Mouse (Mus musculus) layer of hippocampus, adult 9-10 months (tissue): ENCODE results near the gene Tmem185b.

Experiments
- DNase-seq: peaks from one replicate; pipeline ENCODE4 v3.0.0; 2022; ENCODE audit warnings: low spot score

Tmem185b gene

DNA sequence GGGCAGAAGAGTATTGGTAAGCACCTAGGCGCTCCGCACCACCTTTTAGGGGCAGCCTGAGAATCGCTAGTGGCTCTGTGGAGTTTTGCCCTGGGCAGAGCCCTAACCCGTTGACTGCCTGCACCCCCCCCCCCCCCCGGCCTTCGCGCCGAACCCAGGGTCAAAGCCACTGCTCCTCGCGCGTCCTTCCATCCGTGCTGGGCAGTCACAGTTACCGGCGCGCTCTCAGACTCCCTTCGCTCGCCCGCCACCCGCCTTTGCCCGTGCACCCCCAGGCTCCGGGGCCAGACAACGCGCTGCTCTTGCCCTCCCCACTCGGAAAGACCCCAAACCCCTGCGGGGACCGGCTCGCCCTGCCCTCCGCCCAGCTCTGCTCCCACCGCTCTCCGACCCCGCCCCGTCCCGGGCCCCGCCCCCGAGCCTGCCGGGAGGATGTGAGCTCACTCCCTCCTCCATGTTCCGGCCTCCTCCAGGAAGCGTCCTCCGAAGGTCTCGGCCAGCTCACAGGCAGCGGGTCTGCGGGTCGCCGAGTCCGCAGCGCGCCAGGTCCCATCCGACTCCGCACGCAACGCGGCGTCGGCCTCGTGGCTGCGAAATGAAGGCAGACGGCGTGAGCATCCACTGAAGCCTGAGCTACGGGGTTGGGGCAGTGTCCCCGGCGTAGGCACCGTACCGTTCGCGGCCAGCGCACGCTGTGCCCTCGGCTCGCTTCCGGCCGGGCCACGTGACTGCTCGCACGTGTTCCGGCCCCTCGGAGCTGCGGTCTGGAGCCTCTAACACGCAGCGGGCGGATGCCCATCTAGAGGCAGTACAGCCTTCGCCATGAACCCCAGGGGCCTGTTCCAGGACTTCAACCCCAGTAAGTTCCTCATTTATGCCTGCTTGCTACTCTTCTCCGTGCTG, at the start of gene Tmem185b:
TSS of gene Tmem185b (plus strand) at position 472 of the 903 bp plus-strand sequence.
- DNase-seq = peak; percentile 56

DNA sequence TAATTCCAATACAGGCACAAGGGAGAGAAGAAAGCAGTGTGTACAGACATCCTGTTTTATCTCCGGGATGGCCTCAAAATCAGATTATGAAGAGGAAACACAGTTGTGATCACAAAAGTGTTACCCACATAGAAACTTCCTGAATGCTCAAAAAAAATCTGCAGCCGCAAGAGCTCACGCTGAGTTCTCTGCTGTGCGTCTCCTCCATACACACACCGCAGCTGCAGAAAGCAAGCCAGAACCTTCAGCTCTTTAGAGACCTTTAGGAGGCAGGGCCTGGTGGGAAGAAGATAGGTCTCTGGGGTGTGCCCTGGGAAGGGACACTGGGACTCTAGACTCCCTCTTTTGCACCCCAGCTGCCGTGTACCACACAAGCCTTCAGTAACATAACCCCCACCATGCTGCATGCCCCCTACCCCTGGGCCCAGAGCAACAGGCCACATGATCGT, 49.0 kb upstream of the Tmem185b start:
- no peak for DNase-seq

DNA sequence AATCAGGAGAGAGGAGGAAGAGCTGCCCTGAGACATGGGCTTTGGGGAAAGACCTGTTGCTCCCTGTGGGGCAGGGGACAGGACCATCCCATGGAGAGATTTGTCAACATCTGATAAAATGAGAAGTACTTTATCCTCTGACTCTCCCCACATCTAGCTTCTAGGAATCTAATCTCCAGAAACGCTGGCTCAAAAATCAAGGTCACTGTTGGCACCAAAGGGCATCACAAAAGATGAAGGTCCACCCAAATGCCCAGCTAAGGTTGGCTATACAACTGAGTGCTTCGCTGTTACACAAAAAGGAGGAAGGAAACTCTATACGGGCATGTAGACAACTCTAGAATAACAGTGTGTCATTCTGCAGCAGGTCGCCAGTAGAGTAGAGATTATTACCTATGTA, 46.3 kb upstream of the Tmem185b start:
- DNase-seq = no peak

DNA sequence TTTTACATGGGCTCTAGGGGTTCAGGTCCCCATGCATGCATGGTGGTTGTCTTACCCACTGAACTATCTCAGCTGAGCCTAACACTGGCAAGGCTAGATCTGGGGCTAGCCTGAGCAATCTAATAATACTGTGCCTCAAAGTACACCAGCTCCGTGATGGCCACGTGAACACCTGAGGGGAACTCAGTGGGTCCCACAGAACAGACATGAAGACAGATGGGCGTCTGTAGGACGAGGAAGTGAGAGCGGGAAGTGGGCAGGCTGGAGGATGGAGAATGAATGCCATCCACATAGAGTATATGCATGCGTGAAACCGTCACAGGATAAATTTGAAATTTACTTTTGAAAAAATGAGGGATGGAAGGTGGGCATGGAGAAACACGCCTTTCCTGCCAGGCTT, 45.3 kb upstream of the Tmem185b start:
- no peak for DNase-seq

DNA sequence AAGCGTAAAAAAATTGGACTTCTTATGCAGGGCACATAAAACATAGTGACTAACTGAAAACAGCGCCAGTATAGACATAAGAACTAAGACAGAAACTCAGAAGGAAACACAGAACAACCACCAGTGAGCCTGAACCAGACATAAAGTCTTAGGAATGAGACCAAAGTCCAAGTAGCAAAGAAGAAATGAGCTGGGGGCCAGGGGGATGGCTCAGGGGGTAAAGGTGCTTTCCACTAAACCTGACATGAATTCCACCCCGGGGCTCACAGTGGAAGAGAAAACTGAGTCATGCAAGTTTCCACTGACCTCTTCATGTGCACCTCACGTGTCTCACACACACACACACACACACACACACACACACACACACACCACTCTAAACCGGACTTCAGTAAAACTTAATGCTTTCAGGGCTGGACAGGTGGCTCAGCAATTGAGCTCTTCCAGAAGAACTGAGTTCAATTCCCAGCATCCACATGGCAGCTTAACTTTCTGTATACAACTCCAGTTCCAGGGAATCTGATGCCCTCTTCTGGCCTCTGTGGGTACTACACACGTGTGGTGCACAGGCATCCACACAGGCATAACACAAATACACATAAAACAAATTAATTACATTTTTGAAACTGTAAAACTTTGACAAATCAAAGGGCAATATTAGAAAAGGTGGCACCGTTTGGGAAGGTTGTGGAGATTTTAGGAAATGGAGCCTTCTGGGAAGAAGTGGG, 44.6 kb upstream of the Tmem185b start:
- no peak for DNase-seq

DNA sequence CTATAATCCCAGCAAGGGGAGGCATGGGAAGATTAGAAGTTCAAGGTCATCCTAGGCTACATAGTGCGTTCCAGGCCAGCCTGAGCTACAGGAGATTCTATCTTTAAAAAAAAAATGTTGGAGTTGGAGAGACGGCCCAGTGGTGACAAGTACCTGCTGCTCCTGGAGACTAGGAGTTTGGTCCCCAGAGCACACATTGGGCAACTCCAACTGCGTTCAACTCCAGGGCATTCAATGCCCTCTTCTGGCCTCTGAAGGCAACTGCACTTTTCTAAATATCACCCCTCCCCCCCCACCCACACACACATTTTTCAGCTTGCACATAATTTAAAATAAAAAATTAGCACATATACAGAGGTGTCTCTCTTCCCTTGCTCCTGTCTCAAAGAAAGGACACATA, 43.1 kb upstream of the Tmem185b start:
- no peak for DNase-seq

DNA sequence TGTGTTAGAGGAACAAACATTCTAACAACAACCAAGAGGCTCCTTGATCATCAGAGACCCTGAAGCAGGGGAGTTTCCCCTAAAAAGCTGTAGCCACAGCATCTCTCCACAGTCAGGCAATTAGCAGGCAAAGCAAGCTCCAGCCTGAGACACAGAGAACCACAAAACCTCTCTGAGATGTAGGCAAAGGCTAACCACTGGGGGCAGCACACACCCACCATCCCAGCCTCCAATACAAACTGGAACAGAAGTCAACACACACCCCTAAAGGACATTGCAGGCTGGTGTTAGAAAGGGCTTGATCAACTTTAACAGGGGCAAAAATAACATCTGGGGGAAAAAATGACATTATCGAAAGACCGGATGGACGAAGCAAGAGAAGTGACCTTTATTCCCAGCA, 41.5 kb upstream of the Tmem185b start:
- no peak for DNase-seq

DNA sequence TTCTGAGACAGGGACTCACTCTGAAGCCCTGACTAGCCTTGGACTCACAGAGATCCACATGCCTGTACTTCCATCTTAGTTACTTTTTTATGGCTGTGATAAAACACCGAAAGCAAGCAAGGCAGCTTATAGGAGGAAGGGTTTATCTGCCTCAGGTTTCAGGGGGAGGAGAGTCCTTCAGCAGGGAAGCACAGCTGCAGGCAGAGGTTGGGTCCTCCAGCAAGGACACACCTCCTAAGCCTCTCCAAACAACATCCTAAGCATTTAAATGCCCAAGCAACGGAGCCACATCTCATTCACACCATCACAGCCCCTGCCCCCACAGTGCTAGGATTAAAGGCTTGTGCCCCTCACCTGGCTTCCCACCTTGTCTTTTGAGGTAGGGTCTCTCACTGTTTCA, 40.1 kb upstream of the Tmem185b start:
- DNase-seq = no peak

DNA sequence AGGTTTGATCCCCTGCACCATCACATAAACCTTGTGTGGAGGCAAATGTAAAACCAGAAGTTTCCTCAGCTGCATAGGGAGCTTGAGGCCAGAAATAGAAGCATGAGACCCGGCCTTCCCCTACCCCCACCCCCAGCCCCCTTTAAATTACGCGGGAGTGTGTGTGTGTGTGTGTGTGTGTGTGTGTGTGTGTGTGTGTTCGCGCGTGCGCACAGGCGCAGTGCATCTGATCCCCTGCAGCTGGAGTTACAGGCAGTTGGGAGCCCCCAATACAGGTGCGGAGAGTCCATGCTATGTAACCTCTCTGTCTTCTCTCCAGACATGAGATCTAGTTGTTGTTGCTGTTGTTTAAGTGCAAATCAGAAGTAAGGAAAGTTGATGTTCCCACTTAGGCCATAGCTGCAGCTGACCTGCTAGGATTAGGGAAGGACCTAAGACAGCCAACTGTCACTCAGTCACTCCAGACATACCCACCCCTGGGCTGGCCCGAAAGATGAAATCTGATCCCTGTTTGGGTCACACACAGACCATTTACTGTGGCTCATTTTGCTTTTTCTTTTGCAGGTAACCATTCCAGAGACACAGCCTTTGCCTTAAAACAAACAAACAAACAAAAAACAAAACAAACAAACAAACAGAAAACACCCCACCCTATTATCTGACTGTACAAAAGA, 37.9 kb upstream of the Tmem185b start:
- no peak for DNase-seq

DNA sequence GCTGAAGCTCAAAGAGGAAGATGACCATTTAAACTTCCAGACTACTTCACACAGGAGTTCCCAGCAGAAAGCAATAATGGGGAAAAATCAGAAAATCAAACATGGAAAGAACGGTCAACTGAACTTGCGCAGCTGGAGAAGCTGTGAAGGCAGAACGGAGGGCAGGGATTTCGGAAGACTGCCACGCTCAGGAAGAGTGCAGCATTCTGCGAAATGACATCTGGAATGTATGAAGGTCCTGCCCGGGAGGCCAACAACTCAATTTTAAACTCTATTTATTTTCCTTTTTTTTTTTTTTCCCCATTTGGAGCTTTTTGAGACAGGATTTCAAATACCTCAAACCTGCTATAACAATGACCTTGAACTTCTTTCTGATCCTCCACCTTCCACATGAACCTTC, 35.2 kb upstream of the Tmem185b start:
- DNase-seq = no peak

DNA sequence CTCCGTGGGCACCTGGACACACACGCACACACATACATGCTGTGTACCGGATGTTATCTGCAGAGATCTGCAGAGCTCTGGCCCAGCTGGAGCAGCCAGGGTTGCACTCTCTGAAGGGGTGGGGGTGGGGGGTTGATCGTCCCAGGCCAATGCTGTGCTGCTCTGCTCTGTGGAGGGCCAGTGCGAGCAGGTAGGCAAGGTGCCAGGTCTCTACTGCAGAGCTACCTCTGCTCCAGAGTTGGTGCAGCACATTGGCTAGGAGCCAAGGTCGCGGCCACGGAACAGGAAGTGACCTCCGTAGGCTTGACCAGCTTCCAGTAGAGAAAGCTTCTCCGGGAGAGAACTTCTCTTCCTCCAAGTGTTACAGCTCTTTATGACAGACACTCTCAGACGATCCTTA, 33.9 kb upstream of the Tmem185b start:
- DNase-seq = no peak

DNA sequence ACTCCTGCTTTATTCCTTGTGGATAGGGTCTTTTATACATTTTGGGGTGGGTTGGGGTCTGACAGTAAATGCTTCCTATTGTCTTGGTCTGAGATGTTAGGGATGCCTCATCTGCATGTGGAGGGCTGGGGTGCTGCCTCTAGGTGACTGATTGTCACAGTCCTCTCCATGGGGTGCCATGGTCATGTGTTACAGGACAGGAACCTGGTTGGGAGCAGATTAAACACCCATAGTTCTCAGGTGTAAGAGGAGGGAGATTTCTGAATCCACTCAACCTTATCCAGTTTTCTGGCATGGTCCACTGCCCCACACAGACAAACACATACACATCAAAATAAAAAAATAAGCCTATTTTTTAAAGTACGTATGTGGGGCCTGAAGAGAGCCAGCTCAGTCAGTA, 33.5 kb upstream of the Tmem185b start:
- no peak for DNase-seq

DNA sequence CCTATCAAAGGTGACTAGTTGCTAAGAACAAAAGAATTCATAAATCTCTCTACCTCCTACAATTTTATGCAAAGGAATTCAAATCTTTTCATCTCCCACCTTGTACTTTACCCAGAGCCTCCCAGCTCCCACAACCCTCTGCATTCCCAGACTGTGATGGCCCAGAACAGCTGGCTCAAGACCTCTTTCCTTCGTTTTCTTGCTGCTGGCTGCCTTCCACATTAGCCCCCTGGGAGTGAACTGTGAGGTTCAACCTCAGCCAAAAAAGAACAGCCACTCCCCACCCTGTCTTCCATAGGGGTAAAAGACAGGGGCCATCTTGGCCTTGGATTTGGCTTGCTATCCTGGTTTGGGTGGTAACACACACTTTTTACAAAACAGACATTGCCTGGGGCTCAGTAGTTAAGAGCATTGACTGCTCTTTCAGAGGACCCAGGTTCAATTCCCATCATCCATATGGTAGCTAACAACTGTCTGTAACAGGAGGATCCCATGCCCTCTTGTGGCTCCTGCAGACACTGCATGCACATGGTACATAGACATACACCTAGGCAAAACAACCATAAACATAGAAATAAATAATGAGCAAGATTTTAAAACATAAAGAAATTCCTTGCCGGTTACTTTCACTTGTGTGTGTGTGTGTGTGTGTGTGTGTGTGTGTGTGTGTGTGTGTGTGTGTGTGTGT, 31.8 kb upstream of the Tmem185b start:
- DNase-seq = no peak

DNA sequence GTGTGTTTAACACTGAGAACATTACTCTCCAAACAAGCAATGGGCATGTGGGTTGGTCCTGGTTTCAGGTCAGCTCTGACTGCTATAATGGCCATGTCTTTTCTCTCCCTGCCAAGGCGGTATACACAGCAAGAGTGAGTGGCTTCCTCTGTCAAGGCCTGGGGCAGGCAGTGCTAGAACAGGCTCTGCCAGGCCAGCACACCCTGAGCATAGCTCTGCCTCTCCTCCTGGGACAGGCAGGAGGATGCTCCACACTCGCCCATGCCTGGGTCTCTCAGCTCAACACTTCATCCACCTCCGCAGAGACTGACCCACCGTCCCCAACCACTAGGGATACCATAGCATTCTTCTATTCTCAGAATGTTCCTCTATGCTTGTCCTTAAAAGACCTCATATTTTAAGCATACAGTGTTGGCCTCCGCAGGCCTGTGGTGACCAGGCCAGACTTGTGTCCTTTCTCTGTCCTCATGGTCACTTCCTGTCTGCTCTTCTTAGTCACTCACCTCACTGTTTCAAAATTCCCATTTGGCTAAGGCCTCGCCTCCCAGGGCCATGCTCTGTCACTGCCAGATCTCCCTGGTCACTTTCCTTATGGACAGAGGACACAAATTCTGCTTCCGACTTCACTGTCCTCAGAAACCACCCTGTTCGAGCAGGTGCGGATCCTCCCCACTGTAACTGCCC, 31.1 kb upstream of the Tmem185b start:
- no peak for DNase-seq

DNA sequence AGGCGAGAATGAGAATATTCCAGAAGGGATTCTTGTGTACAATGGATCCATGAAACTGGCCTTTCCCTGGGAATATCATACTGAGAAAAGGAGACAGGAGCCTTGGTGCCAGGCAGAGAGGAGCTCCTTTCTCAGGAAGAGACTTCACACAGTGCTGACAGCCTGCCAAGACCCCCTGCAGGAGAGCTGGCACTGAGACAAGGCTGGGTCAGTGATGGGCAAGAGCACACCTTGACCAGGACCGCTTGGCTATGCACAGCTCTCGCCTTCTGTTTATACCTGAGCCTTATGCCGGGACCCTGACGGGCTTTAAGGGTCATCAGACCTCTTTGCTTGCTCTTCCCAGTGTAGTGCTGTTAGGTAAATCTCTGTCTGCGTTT, 30.6 kb upstream of the Tmem185b start:
- DNase-seq = no peak

DNA sequence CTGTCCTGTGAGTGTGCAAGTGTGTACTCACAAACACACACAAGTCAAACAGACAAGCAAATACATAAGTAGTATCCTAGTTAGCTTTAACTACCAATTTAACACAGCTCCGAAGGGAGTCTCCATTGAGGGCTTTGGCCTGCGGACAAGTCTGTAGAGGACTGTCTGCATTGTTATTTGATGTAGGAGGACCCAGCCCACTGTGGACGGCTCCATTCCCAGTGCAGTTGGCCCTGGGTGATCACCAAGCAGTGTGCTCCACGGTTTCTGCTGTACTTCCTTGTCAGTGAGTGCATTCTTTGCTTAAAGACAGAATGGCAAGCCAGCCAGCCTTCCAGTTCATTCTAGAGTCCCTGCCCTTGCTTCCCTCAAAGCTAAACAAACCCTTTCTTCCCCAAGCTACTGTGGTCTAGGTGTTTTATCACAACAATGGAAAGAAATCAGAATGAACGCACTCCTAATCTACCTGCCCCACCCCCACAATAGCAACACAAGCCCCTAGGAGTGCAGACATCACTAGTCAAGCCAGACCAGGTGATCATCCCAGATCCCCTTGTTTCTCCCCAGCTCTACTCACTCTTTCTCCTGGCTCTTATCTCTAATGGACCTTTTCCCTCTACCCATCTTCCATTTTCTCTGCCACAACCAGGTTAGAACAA, 28.5 kb upstream of the Tmem185b start:
- DNase-seq = no peak

DNA sequence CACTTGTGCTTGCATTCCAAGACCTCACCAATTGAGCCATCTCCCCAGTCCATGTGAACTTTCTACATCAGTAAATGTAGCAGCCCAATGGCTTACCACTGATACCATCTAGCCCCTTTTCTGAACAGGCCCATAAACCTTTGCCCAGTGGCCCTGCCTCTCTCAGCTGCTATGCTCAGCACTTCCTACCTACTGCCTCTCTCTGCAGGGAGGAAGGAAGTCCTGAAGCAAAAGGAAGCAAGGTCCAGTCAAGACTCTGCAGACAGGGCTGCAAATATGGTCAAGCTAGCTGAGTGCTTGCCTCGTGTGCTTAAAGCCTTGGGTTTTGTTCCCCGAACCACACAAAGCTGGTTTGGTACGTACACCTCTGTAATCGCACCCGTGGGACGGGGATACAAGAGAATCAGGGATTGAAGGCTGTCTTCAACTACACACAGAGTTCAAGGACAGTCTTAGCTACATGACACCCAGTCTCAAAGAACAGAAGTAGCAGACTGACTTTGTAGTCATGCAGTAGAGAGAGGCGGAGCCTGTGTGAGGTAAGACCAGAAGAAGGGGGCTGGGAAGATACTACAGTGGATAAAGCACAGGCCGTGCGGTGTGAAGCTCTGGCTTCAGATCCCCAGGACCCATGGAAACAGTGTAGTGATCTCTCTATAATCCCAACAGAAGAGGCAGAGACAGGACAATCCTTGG, 27.3 kb upstream of the Tmem185b start:
- DNase-seq = no peak

DNA sequence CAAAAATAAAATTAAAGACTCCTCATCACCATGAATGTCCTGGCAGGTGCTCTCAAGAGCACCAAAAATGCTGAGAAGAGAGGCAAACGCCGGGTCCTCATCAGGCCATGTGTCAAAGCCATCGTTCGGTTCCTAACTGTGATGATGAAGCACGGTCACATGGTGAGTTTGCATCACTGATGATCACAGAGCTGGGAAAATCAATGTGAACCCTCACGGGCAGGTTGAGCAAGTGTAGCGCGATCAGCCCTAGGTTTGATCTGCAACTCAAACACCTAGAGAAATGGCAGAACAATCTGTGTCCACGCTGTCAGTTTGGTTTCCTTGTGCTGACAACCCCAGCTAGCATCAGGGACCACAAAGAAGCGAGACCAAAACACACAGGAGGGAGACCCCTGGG, 26.5 kb upstream of the Tmem185b start:
- DNase-seq = no peak

DNA sequence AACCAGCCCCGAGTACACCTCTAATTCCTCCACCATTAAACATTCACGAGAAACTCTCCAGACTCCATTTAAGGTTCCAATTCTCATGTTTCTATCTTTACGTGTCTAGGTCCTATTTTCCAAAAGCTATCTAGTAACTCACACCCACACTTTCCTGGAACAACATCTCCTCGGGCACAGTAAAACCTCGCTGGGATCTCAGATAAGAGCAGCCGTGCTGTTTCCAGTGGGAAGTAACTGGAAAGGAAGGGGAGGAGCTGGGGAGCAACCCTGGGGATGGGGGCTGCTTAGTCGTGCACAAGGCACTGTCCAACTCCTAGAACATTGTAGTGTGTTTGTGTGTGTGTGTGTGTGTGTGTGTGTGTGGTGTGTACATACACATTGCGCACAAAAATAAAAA, 24.1 kb upstream of the Tmem185b start:
- DNase-seq = no peak

DNA sequence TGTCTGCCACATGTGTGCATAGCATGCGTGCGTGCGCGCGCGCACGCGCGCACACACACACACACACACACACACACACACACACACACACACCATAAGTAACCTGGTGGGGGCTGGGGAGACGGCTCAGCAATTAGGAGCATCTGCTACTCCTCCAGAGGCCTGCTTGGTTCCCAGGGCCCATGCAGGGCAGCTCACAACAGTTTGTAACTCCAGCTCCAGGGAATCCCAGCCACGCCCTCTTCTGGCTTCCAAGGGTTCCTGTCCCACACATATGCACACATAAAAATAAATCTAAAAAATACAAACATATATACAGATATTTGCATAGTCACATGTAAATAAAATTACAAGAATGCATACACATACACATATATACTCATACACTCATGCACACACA, 23.2 kb upstream of the Tmem185b start:
- DNase-seq = no peak

DNA sequence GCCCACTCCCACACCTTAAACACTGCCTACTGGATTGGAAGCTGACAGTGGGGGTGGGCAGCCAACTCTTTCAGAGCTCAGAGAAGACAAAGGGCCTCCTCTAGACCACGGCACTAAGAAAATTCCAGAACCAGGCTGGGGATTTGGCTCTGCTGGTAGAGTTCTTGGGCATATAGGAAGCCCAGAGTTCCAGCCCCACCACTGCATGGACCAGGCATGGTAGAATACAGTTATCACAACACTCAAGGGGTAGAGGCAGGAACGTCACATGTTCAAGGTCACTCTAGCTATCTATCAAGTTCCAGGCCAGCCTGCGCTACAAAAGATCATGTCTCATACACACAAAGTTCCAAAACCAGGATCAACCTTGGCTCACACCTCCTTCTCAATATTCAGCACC, 22.8 kb upstream of the Tmem185b start:
- DNase-seq = no peak
